Mouse (Mus musculus): ENCODE data around the gene Nbeal2. TPM values are rescaled to one million over a fixed set of nuclear protein-coding genes. Genes with fewer than 3 reads are reported as not detected.

The Nbeal2 gene
- polyA plus RNA-seq, 1 experiment from 2014 or later: 1.7 TPM

- under 1% methylated on average over 52 of the region's 52 CpGs for WGBS
- peak within 1 kb of the TSS; percentile 86 for H3K27ac ChIP-seq
- H3K4me1 ChIP-seq: peaks cover 25% of the 10 kb centered on the region; the same call in 1 of the 2 replicates
- no peaks in the 10 kb centered on the region for H3K9me3 ChIP-seq
- H3K27me3 ChIP-seq: peaks cover 27% of the 10 kb centered on the region
- H3K4me2 ChIP-seq (replicated peaks): peak within 1 kb of the TSS; percentile 69
- H3K4me3 ChIP-seq: peak within 1 kb of the TSS; percentile 66
- 0 out of 2 replicates have a peak, but pooled peaks cover 6% of the 10 kb centered on the region for H3K36me3 ChIP-seq
- peak within 1 kb of the TSS; percentile 70 for H3K9ac ChIP-seq
- peak; percentile 94 for ATAC-seq (ENCODE audit: insufficient number of reproducible peaks, insufficient read depth, low FRiP score, low TSS enrichment)
These were observed 2.6 kb upstream of the Nbeal2 start, which contains the start of gene Ccdc12 for GRCm38 (mm10) chr9:110656249-110657221. Gene Ccdc12, plus strand, starts transcription at chr9:110656503.

DNA sequence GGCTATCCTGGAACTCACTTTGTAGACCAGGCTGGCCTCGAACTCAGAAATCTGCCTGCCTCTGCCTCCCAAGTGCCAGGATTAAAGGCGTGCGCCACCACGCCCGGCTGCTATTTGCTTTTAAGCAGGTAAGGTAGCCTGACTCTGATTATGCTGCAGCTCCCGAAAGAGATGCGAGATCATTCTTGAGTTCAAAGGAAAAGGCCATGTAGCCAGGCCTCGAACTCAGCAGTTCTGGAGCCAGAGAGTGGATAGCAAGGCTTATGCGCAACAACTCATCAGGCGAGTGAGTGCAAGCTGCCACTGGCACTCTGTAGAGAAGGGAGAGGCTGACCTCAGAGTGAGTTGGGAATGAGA is 1.7 kb upstream of the Nbeal2 start:
- H3K9ac ChIP-seq: no peak overlapping the region
- peak overlapping the region; percentile 69 for H3K4me2 ChIP-seq (replicated peaks)
- 0 out of 2 replicates have a peak, but pooled peaks cover 6% of the 10 kb centered on the region for H3K36me3 ChIP-seq
- no peaks in the 10 kb centered on the region for H3K9me3 ChIP-seq
- no peak for ATAC-seq (ENCODE audit: insufficient number of reproducible peaks, insufficient read depth, low FRiP score, low TSS enrichment)
- peak overlapping the region; percentile 66 for H3K4me3 ChIP-seq
- H3K27ac ChIP-seq: 0 out of 2 replicates have a peak overlapping the region, but pooled peaks have one; percentile 30
- peaks cover 25% of the 10 kb centered on the region; the same call in 1 of the 2 replicates for H3K4me1 ChIP-seq
- 84% methylated on average over 10 of the region's 10 CpGs for WGBS
- peaks cover 36% of the 10 kb centered on the region for H3K27me3 ChIP-seq

GRCm38 (mm10) chr9:110654726-110655650 is 1.0 kb upstream of the Nbeal2 start:
- Histone ChIP-seq H3K9me3 (no peaks in the 10 kb centered on the region), H3K4me3 (0 out of 2 replicates have a peak overlapping the region, but pooled peaks have one; percentile 63), H3K36me3 (0 out of 2 replicates have a peak, but pooled peaks cover 6% of the 10 kb centered on the region), H3K9ac (no peak overlapping the region), H3K4me1 (peaks cover 25% of the 10 kb centered on the region; the same call in 1 of the 2 replicates), H3K27ac (no peak overlapping the region), H3K27me3 (peaks cover 37% of the 10 kb centered on the region), H3K4me2 (replicated peaks) (peak overlapping the region; percentile 99)
- WGBS: 79% methylated on average over 19 of the region's 19 CpGs
- no peak for ATAC-seq (ENCODE audit: insufficient number of reproducible peaks, insufficient read depth, low FRiP score, low TSS enrichment)

DNA sequence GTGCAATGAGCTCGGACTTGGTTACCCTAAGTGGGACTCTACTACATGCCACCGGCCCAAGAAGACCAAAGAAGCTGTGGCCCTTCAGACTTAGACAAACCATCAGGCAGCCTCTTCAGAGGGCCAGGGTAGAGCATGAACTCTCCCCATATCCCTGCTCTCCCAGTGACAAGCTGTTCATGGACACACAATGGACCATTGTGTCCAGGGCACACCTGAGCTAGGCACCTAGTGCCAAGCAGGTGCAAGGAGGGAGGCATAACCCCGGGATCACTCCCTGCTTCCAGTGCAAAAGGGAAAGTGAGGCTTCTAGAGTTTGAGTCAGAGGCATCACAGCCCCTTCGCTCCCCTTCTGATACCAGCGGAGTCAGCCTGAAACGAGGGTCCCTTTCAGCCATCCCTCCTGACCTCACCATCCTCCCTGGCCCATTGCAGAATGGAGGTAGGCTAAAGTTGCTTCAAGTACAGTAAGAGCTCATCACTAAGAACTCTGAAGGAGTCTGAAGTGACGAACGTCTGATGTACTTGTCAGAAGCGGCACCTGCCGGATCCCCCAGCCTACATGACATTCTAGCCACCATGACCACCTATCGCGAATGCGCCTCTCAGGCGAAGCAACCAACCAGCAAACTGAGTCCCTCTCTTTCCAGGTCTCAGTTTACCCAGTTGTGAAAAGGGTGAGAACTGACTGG is 852 bp downstream of the Nbeal2 start:
- ATAC-seq (ENCODE audit: insufficient number of reproducible peaks, insufficient read depth, low FRiP score, low TSS enrichment): no peak
- no peaks in the 10 kb centered on the region for H3K9me3 ChIP-seq
- H3K4me3 ChIP-seq: peak overlapping the region; percentile 63
- H3K4me1 ChIP-seq: peaks cover 25% of the 10 kb centered on the region; the same call in 1 of the 2 replicates
- no peak overlapping the region for H3K27ac ChIP-seq
- WGBS: 18% methylated on average over 14 of the region's 14 CpGs
- no peaks in the 10 kb centered on the region for H3K36me3 ChIP-seq
- H3K27me3 ChIP-seq: peaks cover 42% of the 10 kb centered on the region
- peak overlapping the region; percentile 99 for H3K4me2 ChIP-seq (replicated peaks)
- peak overlapping the region; percentile 64; the same call in 1 of the 2 replicates for H3K9ac ChIP-seq

GRCm38 (mm10) chr9:110651931-110652722 is 1.8 kb downstream of the Nbeal2 start:
- no peak overlapping the region for H3K27ac ChIP-seq
- no peaks in the 10 kb centered on the region for H3K9me3 ChIP-seq
- WGBS: 29% methylated on average over 13 of the region's 13 CpGs
- H3K36me3 ChIP-seq: no peaks in the 10 kb centered on the region
- peaks cover 42% of the 10 kb centered on the region for H3K27me3 ChIP-seq
- H3K9ac ChIP-seq: no peak overlapping the region
- ATAC-seq (ENCODE audit: insufficient number of reproducible peaks, insufficient read depth, low FRiP score, low TSS enrichment): no peak
- peak overlapping the region; percentile 1; the same call in 1 of the 2 replicates for H3K4me2 ChIP-seq (replicated peaks)
- H3K4me1 ChIP-seq: peaks cover 21% of the 10 kb centered on the region; the same call in 1 of the 2 replicates
- no peak overlapping the region for H3K4me3 ChIP-seq

DNA sequence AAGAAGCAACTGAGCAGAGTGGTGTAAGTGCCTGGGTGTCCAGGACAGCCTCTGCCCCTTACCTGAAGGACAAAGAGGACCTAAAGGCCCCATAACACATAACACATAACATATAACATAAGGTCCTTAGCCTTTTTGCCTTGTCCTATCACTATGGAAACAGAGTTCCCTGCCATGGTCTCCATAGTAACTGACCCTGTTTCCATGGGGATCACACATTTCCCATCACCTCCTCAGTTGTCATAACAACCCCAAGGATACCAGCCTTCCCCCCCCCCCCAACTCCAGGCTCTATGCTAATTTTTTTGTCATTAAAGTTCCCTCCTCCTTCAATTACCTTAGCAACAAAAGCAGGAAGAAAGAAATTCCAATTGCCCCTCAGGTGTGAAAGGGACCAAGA is 4.2 kb downstream of the Nbeal2 start:
- no peak overlapping the region for H3K27ac ChIP-seq
- H3K9me3 ChIP-seq: no peaks in the 10 kb centered on the region
- H3K4me1 ChIP-seq: peaks cover 15% of the 10 kb centered on the region; the same call in 1 of the 2 replicates
- no peak for ATAC-seq (ENCODE audit: insufficient number of reproducible peaks, insufficient read depth, low FRiP score, low TSS enrichment)
- H3K27me3 ChIP-seq: peaks cover 42% of the 10 kb centered on the region
- H3K9ac ChIP-seq: no peak overlapping the region
- H3K4me3 ChIP-seq: no peak overlapping the region
- H3K4me2 ChIP-seq (replicated peaks): no peak overlapping the region
- no peaks in the 10 kb centered on the region for H3K36me3 ChIP-seq

GRCm38 (mm10) chr9:110645219-110645618 is 8.7 kb downstream of the Nbeal2 start:
- 0 out of 2 replicates have a peak, but pooled peaks cover 5% of the 10 kb centered on the region for H3K27me3 ChIP-seq
- no peak overlapping the region for H3K9ac ChIP-seq
- 74% methylated on average over 9 of the region's 9 CpGs for WGBS
- H3K27ac ChIP-seq: no peak overlapping the region
- no peak for ATAC-seq (ENCODE audit: insufficient number of reproducible peaks, insufficient read depth, low FRiP score, low TSS enrichment)
- no peak overlapping the region for H3K4me2 ChIP-seq (replicated peaks)
- H3K4me1 ChIP-seq: no peaks in the 10 kb centered on the region
- no peaks in the 10 kb centered on the region for H3K36me3 ChIP-seq
- H3K4me3 ChIP-seq: no peak overlapping the region
- H3K9me3 ChIP-seq: no peaks in the 10 kb centered on the region

- H3K36me3 ChIP-seq: no peaks in the 10 kb centered on the region
- H3K9ac ChIP-seq: no peak overlapping the region
- ATAC-seq (ENCODE audit: insufficient number of reproducible peaks, insufficient read depth, low FRiP score, low TSS enrichment): no peak
- no peak overlapping the region for H3K4me2 ChIP-seq (replicated peaks)
- H3K27ac ChIP-seq: no peak overlapping the region
- H3K27me3 ChIP-seq: 0 out of 2 replicates have a peak, but pooled peaks cover 1% of the 10 kb centered on the region
- WGBS: 80% methylated on average over 10 of the region's 10 CpGs
- no peaks in the 10 kb centered on the region for H3K9me3 ChIP-seq
- no peaks in the 10 kb centered on the region for H3K4me1 ChIP-seq
- H3K4me3 ChIP-seq: no peak overlapping the region
These were observed 9.7 kb downstream of the Nbeal2 start for GRCm38 (mm10) chr9:110644295-110644694.

- no peaks in the 10 kb centered on the region for H3K9me3 ChIP-seq
- no peaks in the 10 kb centered on the region for H3K27me3 ChIP-seq
- no peak for ATAC-seq (ENCODE audit: insufficient number of reproducible peaks, insufficient read depth, low FRiP score, low TSS enrichment)
- H3K27ac ChIP-seq: no peak overlapping the region
- H3K36me3 ChIP-seq: no peaks in the 10 kb centered on the region
- H3K4me3 ChIP-seq: no peak overlapping the region
- no peak overlapping the region for H3K4me2 ChIP-seq (replicated peaks)
- H3K9ac ChIP-seq: no peak overlapping the region
- H3K4me1 ChIP-seq: no peaks in the 10 kb centered on the region
- 66% methylated on average over 9 of the region's 9 CpGs for WGBS
These were observed 10.2 kb downstream of the Nbeal2 start for GRCm38 (mm10) chr9:110643787-110644186.

- Histone ChIP-seq H3K4me2 (replicated peaks) (no peak overlapping the region), H3K9ac (no peak overlapping the region), H3K9me3 (no peaks in the 10 kb centered on the region), H3K36me3 (no peaks in the 10 kb centered on the region), H3K27ac (no peak overlapping the region), H3K27me3 (no peaks in the 10 kb centered on the region), H3K4me3 (no peak overlapping the region), H3K4me1 (no peaks in the 10 kb centered on the region)
- 49% methylated on average over 5 of the region's 5 CpGs for WGBS
- no peak for ATAC-seq (ENCODE audit: insufficient number of reproducible peaks, insufficient read depth, low FRiP score, low TSS enrichment)
These were observed 11.0 kb downstream of the Nbeal2 start for GRCm38 (mm10) chr9:110642812-110643524.
